Mouse (Mus musculus) urinary bladder, postnatal 36 days (tissue): ENCODE data around the gene Slc44a3.
A peak's percentile ranks its signal among the peaks of the same experiment; 100 is the strongest.

ENCODE experiments used
- DNase-seq, 2 experiments: peaks; one replicate each; pipeline ENCODE4 v3.0.0; 2022; ENCODE audit warnings: low spot score in 2 of 2, mixed read lengths in 1 of 2

Slc44a3 gene

DNA sequence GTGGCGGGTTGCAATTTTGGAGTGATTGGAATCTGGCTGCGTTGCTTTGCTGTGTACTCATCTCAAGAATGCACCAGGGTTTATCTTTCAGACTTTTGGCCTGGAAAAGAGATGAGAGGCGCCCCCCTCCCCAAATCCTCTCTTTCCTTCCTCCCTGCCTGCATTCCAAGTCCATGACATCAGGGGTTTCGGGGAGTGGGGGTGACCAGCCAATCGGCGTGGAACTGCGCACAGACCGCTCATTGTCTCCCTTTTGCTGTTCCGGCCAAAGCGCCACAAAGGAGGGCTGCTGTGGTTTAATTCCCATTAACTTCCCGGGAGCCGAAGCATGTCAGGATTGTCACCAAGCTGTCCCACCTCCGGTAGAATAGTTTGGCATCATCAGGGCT is 104.7 kb downstream of the Slc44a3 start:
- peak; percentile 46 to 49 for DNase-seq

- DNase-seq, result peak; percentile 62 to 68
These were observed 105.3 kb downstream of the Slc44a3 start for GRCm38 (mm10) chr3:121426621-121427519.

DNA sequence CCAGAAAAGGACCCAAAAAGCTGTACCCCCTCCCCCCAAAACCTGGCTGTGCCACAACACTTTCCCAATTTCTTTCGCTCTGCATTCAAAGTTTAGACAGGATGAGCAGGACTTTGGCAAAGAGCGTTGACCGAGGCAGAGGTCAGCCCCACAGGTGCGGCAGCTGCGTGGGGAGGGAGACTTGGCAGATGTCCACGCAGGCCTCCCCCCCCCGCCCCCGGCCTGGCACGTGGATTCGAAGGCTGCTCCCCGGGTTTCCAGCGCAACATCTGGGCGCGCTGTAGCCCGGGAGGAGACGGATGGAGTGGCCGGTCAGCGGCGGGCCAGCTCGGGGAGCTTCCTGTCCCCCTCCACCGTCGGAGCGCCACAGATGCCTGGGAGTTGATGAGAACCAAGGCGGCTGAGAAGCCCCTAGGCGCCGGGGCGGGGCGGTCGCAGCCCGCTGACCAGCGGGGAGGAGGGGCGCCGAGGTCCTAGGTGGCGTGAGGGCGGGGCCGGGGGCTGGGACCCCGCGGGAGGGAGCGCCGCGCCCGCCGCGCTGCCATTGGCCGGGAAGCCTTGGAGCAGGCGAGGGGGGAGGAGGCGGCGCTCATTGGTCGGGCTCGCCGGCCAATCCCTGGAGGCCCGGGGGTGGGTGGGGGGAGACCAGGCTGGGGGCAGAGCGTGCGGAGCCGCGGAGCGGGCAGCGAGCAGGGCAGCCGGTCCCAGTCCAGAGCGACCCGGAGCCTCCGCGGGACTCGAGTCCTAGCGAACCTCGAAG is 106.2 kb downstream of the Slc44a3 start, which contains the start of gene Cnn3:
Gene Cnn3 (plus strand): TSS at position 637 of the 760 bp plus-strand sequence.
- peak; percentile 80 to 90 for DNase-seq

DNA sequence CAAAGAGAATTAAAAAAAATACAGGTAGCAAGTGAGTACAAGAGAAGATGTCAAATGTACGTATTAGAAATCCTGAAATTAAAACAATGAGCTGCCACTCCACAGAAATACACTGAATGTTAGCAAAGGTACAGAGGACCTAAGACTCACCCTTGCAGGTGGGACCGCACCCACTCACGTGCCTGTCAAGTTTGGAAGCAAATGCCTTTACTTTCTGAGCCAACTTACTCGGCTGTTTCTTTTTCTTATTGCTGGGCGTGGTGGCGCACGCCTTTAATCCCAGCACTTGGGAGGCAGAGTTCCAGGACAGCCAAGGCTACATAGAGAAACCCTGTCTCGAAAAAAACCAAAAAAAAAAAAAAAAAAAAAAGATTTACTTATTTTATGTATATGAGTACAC is 109.8 kb downstream of the Slc44a3 start:
- DNase-seq, result no peak

DNA sequence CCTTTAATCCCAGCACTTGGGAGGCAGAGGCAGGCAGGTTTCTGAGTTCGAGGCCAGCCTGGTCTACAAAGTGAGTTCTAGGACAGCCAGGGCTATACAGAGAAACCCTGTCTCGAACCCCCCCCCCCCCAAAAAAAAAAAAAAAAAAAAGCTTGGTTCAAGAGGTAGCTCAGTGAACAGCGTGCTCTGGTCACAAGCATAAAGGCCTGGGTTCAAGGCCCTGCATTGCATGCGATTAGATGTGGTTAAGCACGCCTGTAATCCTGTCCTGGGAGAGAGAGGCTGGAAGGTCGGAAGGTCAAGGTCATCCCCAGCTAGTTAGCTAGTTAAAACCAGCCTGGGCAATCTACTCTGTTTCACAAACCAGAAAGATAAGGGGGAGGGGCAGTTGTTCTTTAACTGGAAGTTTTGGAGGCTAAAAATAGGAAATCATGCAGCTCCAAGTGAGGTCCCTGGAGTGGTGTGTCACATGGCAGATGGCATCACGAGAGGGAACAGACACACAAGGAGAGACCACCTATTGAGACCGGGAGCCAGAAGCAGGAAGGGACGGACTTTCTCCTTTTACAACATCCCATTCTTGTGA is 113.3 kb downstream of the Slc44a3 start:
- no peak for DNase-seq

- no peak for DNase-seq
These were observed 114.0 kb downstream of the Slc44a3 start for GRCm38 (mm10) chr3:121418251-121418601.

DNA sequence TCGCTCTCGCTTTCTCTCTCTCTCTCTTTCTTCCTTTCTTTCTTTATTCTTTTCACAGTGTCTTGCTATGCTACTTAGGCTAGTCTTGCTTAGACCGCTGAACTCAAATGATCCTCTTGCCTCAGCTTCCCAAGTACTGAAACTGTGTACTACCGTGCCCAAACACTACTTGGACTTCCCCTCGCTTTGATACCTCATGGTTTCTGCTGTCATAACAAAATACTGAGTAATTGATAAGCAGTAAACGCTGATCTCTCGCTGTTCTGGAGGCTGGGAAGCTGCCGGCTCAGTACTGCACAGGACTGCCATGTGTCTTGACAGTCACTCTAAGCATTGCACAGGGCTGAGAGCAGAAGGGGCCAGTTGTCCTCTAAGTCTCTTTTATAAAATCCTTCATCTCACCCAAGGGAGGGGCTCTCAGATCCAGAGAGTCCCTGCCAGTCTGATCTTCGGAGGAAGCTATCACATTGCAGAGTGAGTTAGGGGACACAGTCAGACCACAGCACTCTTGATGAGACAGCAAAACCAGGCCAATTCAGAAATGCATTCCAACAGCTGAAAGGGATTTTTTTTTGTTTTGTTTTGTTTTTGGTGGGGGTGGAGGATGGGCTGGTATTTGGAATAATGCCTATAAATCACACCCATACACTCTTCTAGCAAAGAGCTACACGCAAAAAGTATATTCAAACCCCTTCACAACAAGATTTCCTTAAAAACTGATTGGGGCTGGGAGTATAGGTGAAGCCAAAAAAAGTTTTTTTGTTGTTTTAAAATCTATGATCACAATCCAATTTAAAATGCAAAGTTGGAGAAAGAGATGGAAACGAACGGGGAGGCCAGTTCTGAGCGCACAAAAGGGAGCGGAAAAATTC is 114.6 kb downstream of the Slc44a3 start:
- no peak for DNase-seq

DNA sequence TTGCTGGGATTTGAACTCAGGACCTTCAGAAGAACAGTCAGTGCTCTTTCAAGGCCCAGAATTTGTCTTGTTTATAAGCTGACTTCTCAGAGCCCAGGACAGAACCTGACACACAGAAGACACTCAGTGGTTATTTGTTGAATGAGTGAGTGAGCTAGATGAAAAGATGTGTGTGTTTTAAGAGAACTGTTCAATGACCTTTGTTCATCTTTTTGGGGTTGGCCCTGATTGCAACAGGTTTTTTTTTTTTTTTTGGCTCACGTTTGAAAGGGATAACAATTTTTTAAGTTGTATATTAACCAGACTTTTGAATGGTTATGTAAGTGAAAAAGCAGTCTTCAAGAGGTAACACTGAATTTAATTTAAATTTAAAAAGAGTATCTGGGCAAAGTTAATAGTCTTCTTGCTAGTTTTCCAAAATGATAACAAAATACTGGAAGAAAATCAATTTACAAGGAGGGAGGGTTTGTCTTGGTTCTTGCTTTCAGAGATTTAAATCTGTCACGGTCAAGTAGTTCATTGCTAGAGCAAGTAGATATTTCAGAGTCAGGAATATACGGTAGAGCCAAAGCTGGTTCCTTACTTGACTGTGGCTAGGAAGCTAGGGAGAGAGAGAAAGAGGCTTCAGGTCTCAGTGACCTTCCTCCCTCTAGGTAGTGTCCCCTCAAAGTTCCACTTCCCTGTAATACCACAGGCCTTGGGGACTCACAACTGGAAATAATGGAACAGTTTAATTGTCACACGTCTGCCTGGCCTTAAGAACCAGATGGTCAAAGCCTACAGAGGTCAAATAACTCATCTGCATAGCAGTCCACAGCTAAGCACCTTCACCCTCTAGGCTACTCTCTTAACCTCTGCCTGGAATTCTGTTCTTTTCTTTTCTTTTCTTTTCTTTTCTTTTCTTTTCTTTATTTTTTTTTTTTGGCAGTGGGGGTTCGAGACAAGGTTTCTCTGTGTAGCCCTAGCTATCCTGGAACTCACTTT is 115.7 kb downstream of the Slc44a3 start:
- no peak for DNase-seq

- DNase-seq, result no peak
These were observed 120.8 kb downstream of the Slc44a3 start for GRCm38 (mm10) chr3:121411450-121411849.
